Mouse (Mus musculus): ENCODE measurements around the gene H2-DMb1.
A peak's percentile ranks its signal among the peaks of the same experiment; 100 is the strongest.

The H2-DMb1 gene

DNA sequence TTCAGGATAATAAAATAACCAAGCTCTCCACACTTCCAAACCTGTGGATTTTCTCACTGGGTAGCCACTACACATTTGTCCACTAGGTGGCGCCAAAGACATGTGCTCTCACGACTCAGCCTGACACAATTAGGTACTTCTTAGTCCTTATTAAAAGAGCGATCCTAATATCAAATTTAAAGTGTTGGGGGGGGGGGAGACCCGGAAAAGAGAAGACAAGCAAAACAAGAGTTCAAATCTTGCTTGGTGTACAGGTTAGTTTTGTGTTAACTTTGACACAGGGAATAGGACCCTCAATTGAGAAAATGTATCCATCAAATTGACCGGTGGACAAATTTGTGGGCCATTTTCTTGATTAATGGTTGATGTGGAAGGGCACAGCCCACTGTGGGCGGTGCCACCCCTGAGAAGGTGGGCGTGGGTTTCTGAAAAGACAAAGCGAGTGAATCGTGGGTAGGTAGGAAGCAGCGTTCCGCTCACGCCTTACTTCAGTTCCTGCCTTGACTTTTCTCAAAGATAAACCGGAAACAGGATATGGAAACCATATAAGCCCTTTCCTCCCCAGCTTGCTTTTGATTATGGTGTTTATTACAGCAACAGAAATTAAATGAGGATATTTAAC, 18.1 kb downstream of the H2-DMb1 start:
- H3K9me3 ChIP-seq (ENCODE audit: low read length), result peaks cover 10% of the 10 kb centered on the region
- no peak overlapping the region for H3K4me3 ChIP-seq (replicated peaks; ENCODE audit: low read length)
- no peaks in the 10 kb centered on the region for H3K36me3 ChIP-seq (ENCODE audit: insufficient read depth, low read length)
- TF ChIP-seq CTCF (conservative IDR thresholded peaks at IDR 0.05; ENCODE audit: low read length) (peak; percentile 92), NANOG (IDR thresholded peaks at IDR 0.05; ENCODE audit: borderline replicate concordance, low read length) (no peak)
- H3K27me3 ChIP-seq (ENCODE audit: insufficient read depth, low read length), result peaks cover 18% of the 10 kb centered on the region
- no peaks in the 10 kb centered on the region for H3K4me1 ChIP-seq (replicated peaks; ENCODE audit: low read depth, low read length)

DNA sequence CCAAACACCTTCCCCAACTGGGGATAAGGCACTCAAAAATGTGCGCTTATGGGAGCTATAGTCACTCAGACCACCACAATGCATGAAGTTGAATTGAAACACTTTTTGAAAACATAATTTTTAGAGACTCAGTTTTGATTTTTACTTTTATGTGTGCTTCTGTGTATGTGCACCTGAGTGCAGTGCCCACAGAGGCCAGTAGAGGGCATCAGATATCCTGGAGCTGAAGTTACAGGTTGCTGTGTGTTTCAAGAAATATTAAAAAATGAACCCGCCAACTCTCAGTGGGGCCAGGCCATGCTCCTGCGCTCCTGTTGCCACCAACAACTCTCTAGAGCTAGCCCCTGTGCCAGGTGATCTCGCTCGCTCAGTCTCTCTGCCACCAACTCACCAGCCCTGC, 19.7 kb downstream of the H2-DMb1 start:
- Histone ChIP-seq H3K9me3 (ENCODE audit: low read length) (peaks cover 10% of the 10 kb centered on the region), H3K36me3 (ENCODE audit: insufficient read depth, low read length) (no peaks in the 10 kb centered on the region), H3K4me3 (replicated peaks; ENCODE audit: low read length) (no peak overlapping the region), H3K4me1 (replicated peaks; ENCODE audit: low read depth, low read length) (no peaks in the 10 kb centered on the region), H3K27me3 (ENCODE audit: insufficient read depth, low read length) (peaks cover 22% of the 10 kb centered on the region)
- TF ChIP-seq CTCF (conservative IDR thresholded peaks at IDR 0.05; ENCODE audit: low read length) (peak; percentile 46), NANOG (IDR thresholded peaks at IDR 0.05; ENCODE audit: borderline replicate concordance, low read length) (no peak)

DNA sequence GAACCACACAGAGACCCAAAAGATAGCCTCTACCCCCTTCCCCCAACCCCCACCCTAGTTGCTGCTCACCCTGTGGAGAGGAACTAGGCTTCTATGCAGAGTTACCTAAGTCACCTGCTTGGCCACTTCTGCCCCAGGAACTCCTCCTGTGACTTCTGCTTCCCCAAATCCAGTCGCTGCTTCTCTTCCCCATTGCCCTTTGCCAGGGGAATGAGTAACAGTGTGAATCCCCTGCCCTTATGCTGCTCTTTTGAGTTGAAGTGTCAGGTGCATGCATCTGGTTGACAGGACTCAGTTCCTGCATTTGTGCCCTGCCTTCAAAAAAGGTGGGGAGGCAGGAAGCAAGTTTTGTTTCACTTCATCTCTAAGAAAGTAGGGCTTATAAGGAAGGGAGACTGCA, 21.2 kb downstream of the H2-DMb1 start:
- no peaks in the 10 kb centered on the region for H3K4me1 ChIP-seq (replicated peaks; ENCODE audit: low read depth, low read length)
- H3K36me3 ChIP-seq (ENCODE audit: insufficient read depth, low read length), result no peaks in the 10 kb centered on the region
- no peak for TF ChIP-seq CTCF (conservative IDR thresholded peaks at IDR 0.05; ENCODE audit: low read length)
- TF ChIP-seq NANOG (IDR thresholded peaks at IDR 0.05; ENCODE audit: borderline replicate concordance, low read length), result no peak
- TF ChIP-seq POU5F1 (IDR thresholded peaks at IDR 0.05; ENCODE audit: borderline replicate concordance, low read length), result no peak
- H3K4me3 ChIP-seq (replicated peaks; ENCODE audit: low read length), result no peak overlapping the region
- H3K9me3 ChIP-seq (ENCODE audit: low read length), result peaks cover 10% of the 10 kb centered on the region
- peaks cover 18% of the 10 kb centered on the region for H3K27me3 ChIP-seq (ENCODE audit: insufficient read depth, low read length)

DNA sequence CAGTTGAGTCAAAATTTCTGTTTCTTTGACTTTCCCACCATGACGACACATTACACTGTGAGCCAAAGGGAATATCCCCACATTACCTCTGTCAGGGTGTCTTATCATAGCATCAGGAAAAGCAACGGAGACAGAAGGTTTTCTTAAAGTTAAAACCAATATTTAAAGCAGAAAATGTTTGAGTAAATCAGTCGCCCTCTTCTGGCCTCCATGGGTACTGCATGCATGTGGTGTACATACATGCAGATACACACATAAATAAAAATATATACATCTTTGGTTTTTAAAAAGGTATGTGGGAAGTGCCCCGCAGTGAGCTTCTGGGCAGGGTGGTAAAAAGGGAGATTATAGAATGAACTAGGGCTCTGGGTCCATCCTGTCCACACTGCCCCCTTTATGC, 24.3 kb downstream of the H2-DMb1 start:
- no peak overlapping the region for H3K4me3 ChIP-seq (replicated peaks; ENCODE audit: low read length)
- TF ChIP-seq POU5F1 (IDR thresholded peaks at IDR 0.05; ENCODE audit: borderline replicate concordance, low read length) (no peak), CTCF (conservative IDR thresholded peaks at IDR 0.05; ENCODE audit: low read length) (peak; percentile 90)
- peaks cover 16% of the 10 kb centered on the region for H3K27me3 ChIP-seq (ENCODE audit: insufficient read depth, low read length)
- H3K9me3 ChIP-seq (ENCODE audit: low read length), result peaks cover 6% of the 10 kb centered on the region
- no peaks in the 10 kb centered on the region for H3K4me1 ChIP-seq (replicated peaks; ENCODE audit: low read depth, low read length)
- H3K36me3 ChIP-seq (ENCODE audit: insufficient read depth, low read length), result no peaks in the 10 kb centered on the region

DNA sequence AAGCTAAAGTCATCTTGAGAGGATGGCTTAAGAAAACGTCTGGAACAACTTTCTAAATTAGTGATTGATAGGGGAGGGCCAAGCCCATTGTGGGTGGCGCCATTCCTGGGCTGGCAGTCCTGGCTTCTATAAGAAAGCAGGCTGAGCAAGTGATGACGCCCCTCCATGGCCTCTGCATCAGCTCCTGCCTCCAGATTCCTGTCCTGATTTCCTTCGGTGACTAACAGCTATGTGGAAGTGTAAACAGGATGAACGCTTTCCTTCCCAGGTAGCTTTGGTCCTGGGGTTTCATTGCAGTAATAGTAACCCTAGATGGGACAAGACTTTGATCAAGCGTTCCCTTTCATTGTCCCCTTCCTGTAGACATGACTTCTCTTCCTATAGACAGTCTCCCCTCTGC, 26.1 kb downstream of the H2-DMb1 start:
- Histone ChIP-seq H3K4me3 (replicated peaks; ENCODE audit: low read length) (no peak overlapping the region), H3K9me3 (ENCODE audit: low read length) (no peaks in the 10 kb centered on the region), H3K4me1 (replicated peaks; ENCODE audit: low read depth, low read length) (peaks cover 8% of the 10 kb centered on the region), H3K36me3 (ENCODE audit: insufficient read depth, low read length) (no peaks in the 10 kb centered on the region), H3K27me3 (ENCODE audit: insufficient read depth, low read length) (peaks cover 26% of the 10 kb centered on the region)
- TF ChIP-seq CTCF (conservative IDR thresholded peaks at IDR 0.05; ENCODE audit: low read length), result no peak

DNA sequence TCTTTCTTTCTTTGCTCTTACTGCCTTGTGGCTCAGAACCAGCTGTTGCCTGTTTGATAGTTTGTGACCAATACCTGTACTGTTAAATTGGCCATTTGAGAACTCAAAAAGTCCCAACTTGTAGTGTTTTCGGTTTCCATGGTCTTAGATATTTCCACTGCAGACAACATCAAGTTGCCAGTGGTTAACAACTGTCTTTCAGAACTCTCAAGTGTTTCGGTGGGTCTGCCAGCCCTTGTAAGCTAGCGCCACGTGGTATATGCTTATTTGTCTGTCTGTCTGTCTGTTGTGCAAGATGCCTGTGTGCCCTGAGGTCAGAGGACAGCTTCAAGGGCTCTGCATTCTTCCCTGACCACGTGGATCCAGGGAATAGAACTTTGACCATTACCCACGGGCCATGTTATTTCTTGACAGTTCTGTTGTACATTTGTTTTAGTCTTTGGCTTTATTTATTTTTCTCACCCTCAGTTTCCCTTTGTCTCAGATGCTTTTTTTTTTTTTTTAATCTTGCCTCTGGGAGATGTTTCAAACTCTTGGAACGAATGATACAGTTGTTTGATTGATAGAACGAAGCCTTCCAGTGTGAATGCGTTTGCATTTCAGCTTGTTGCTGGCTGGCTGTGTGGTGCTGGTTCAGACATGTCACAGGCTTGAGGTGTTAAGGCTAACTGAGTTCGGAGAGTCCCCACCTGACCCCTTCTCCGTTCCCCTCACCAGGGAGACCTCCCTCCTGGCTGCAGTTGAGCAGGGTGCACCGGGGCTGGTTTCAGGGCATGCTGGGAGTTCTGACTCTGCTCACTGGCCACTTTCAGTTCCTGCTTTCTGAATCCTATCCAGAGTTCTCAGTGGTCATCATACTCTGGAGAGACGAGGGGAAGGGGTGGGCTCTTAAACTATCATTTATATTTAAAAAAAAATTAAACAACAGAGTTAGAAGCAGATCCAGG, 27.3 kb downstream of the H2-DMb1 start:
- Histone ChIP-seq H3K4me1 (replicated peaks; ENCODE audit: low read depth, low read length) (peaks cover 10% of the 10 kb centered on the region), H3K9me3 (ENCODE audit: low read length) (no peaks in the 10 kb centered on the region), H3K27me3 (ENCODE audit: insufficient read depth, low read length) (peaks cover 33% of the 10 kb centered on the region), H3K36me3 (ENCODE audit: insufficient read depth, low read length) (no peaks in the 10 kb centered on the region), H3K4me3 (replicated peaks; ENCODE audit: low read length) (no peak overlapping the region)
- no peak for TF ChIP-seq NANOG (IDR thresholded peaks at IDR 0.05; ENCODE audit: borderline replicate concordance, low read length)
- no peak for TF ChIP-seq CTCF (conservative IDR thresholded peaks at IDR 0.05; ENCODE audit: low read length)
- no peak for TF ChIP-seq POU5F1 (IDR thresholded peaks at IDR 0.05; ENCODE audit: borderline replicate concordance, low read length)

DNA sequence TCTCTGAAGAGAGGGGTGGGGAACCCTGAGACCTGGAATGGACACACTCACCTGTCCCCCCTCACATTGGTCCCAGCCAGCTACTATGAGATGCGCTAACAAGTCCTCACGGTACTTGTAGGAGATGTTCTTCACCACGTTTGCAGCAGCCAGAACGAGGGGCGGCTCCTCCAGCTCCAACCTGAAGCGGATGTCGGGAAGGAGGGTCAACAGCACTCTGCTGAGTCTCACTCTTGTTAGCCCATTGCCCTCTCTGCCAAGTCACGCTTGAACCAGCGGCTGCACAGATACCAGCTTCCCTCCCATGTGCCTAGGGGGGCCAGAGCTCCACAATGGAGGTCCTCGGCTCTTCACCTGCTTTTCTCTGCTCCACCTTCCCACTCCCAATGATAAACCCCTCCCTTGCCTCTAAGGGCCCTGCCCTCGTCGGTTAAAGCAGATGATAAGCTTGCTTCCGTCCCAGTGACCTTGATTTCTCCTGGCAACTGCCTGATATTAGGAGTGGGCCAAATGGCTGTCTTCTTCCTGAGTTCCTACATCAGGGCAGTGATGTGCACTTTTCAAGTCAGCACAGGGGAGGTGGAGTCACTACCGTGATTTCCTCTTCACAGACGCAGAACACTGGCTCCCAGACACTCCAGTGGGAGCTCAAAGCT, 30.8 kb downstream of the H2-DMb1 start:
- no peak for TF ChIP-seq NANOG (IDR thresholded peaks at IDR 0.05; ENCODE audit: borderline replicate concordance, low read length)
- no peak for TF ChIP-seq POU5F1 (IDR thresholded peaks at IDR 0.05; ENCODE audit: borderline replicate concordance, low read length)
- TF ChIP-seq CTCF (conservative IDR thresholded peaks at IDR 0.05; ENCODE audit: low read length), result no peak
- H3K27me3 ChIP-seq (ENCODE audit: insufficient read depth, low read length), result peaks cover 60% of the 10 kb centered on the region
- no peaks in the 10 kb centered on the region for H3K9me3 ChIP-seq (ENCODE audit: low read length)
- H3K4me1 ChIP-seq (replicated peaks; ENCODE audit: low read depth, low read length), result peaks cover 29% of the 10 kb centered on the region
- no peak overlapping the region for H3K4me3 ChIP-seq (replicated peaks; ENCODE audit: low read length)
- H3K36me3 ChIP-seq (ENCODE audit: insufficient read depth, low read length), result no peaks in the 10 kb centered on the region

DNA sequence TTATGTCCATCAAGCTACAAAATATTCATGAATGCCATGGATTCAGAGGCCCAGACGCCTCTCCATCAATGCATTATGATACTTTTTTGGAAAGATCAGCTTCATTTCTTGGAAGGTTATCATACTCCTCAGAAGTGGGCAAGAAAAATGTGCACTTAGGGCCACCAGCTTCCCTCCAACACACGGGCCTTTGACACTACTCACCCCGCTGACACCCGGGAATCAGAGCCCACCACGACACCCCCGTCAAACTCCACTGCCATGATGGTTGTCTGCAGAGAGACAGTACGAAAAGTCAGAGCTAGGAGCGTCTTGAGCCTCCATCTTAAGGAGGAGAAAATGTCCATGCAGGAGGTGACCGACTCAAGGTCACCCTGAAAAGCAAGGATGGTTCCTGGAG, 32.7 kb downstream of the H2-DMb1 start:
- peaks cover 76% of the 10 kb centered on the region for H3K27me3 ChIP-seq (ENCODE audit: insufficient read depth, low read length)
- H3K4me3 ChIP-seq (replicated peaks; ENCODE audit: low read length), result no peak overlapping the region
- H3K36me3 ChIP-seq (ENCODE audit: insufficient read depth, low read length), result no peaks in the 10 kb centered on the region
- H3K4me1 ChIP-seq (replicated peaks; ENCODE audit: low read depth, low read length), result peaks cover 44% of the 10 kb centered on the region
- TF ChIP-seq POU5F1 (IDR thresholded peaks at IDR 0.05; ENCODE audit: borderline replicate concordance, low read length), result no peak
- TF ChIP-seq CTCF (conservative IDR thresholded peaks at IDR 0.05; ENCODE audit: low read length), result no peak
- no peak for TF ChIP-seq NANOG (IDR thresholded peaks at IDR 0.05; ENCODE audit: borderline replicate concordance, low read length)
- no peaks in the 10 kb centered on the region for H3K9me3 ChIP-seq (ENCODE audit: low read length)
